Mouse (Mus musculus): Measurements from ENCODE around the gene Polr2b. TPM values are rescaled to one million over a fixed set of nuclear protein-coding genes. Genes with fewer than 3 reads are reported as not detected.

Gene Polr2b
- polyA plus RNA-seq, 1 experiment from 2014 or later, result 109 TPM

DNA sequence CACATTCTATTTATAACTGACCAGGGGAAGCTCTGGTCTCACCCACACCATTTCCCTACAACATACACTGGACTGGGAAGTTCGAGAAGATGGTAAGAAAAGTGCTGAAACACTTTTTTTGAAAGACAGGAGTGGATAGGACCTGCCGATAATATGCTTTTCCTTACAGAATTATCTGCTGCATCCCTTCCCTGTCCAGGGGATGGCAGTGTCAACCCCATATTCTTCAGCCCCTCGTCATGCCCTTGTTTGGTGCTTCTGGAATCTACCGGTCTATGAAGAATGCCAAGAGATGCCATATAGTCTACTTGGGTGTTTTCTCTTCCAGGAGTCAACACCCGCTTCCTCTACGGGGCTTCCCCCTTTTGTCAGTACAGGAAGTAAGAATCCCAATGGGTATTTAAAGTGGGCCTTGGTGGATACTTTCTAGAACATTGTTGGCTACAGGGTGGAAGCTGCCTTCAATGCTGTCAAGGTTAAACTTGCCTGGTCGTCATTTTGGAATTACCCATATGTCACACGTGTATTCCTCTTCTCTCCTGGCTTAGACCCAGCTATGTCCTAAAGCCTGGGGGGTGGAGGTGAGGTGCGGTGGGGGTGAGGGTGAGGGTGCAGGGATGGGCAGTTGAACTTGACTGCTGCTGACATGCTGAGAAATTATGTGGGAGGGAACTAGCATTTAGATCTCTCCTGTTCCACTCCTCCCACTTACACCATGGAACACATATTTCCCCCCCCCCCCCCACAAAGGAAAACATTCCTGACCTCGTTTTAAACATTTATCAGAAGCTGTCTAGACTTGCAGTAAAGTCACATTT is 76.9 kb downstream of the Polr2b start:
- no peaks in the 10 kb centered on the region for H3K4me1 ChIP-seq (ENCODE audit: control insufficient read depth, insufficient read depth, low read length)
- no peak overlapping the region for H3K4me3 ChIP-seq (ENCODE audit: low read depth, low read length)
- 73% methylated on average over 10 of the region's 10 CpGs for WGBS
- no peaks in the 10 kb centered on the region for H3K36me3 ChIP-seq (replicated peaks; ENCODE audit: control insufficient read depth, insufficient read depth, low read depth, low read length)
- DNase-seq (ENCODE audit: low spot score), result no peak
- no peaks in the 10 kb centered on the region for H3K27me3 ChIP-seq (ENCODE audit: control insufficient read depth, insufficient read depth, low read length)
- H3K9me3 ChIP-seq (replicated peaks; ENCODE audit: control insufficient read depth, low read length), result no peaks in the 10 kb centered on the region
- H3K27ac ChIP-seq (replicated peaks; ENCODE audit: low read depth, low read length), result no peak overlapping the region
- H3K9ac ChIP-seq (replicated peaks; ENCODE audit: low read length), result no peak overlapping the region
- no peak overlapping the region for H3K4me2 ChIP-seq (ENCODE audit: low read depth, low read length)
- no peak for ATAC-seq (replicated peaks; ENCODE audit: insufficient number of reproducible peaks, low FRiP score, low TSS enrichment, low read depth)

- no peaks in the 10 kb centered on the region for H3K36me3 ChIP-seq (replicated peaks; ENCODE audit: control insufficient read depth, insufficient read depth, low read depth, low read length)
- no peak for DNase-seq (ENCODE audit: low spot score)
- no peaks in the 10 kb centered on the region for H3K9me3 ChIP-seq (replicated peaks; ENCODE audit: control insufficient read depth, low read length)
- H3K4me2 ChIP-seq (ENCODE audit: low read depth, low read length), result no peak overlapping the region
- no peak for ATAC-seq (replicated peaks; ENCODE audit: insufficient number of reproducible peaks, low FRiP score, low TSS enrichment, low read depth)
- H3K27me3 ChIP-seq (ENCODE audit: control insufficient read depth, insufficient read depth, low read length), result no peaks in the 10 kb centered on the region
- no peak overlapping the region for H3K9ac ChIP-seq (replicated peaks; ENCODE audit: low read length)
- H3K4me3 ChIP-seq (ENCODE audit: low read depth, low read length), result no peak overlapping the region
- WGBS, result 71% methylated on average over 8 of the region's 8 CpGs
- no peaks in the 10 kb centered on the region for H3K4me1 ChIP-seq (ENCODE audit: control insufficient read depth, insufficient read depth, low read length)
- H3K27ac ChIP-seq (replicated peaks; ENCODE audit: low read depth, low read length), result no peak overlapping the region
Observed at GRCm38 (mm10) chr5:77387414-77387704, 77.4 kb downstream of the Polr2b start.

GRCm38 (mm10) chr5:77388359-77388758 is 78.4 kb downstream of the Polr2b start:
- H3K27ac ChIP-seq (replicated peaks; ENCODE audit: low read depth, low read length), result no peak overlapping the region
- no peak overlapping the region for H3K4me2 ChIP-seq (ENCODE audit: low read depth, low read length)
- no peaks in the 10 kb centered on the region for H3K27me3 ChIP-seq (ENCODE audit: control insufficient read depth, insufficient read depth, low read length)
- no peak overlapping the region for H3K9ac ChIP-seq (replicated peaks; ENCODE audit: low read length)
- no peak overlapping the region for H3K4me3 ChIP-seq (ENCODE audit: low read depth, low read length)
- no peaks in the 10 kb centered on the region for H3K4me1 ChIP-seq (ENCODE audit: control insufficient read depth, insufficient read depth, low read length)
- 81% methylated on average over 6 of the region's 6 CpGs for WGBS
- no peaks in the 10 kb centered on the region for H3K36me3 ChIP-seq (replicated peaks; ENCODE audit: control insufficient read depth, insufficient read depth, low read depth, low read length)
- no peak for DNase-seq (ENCODE audit: low spot score)
- H3K9me3 ChIP-seq (replicated peaks; ENCODE audit: control insufficient read depth, low read length), result no peaks in the 10 kb centered on the region
- ATAC-seq (replicated peaks; ENCODE audit: insufficient number of reproducible peaks, low FRiP score, low TSS enrichment, low read depth), result no peak

DNA sequence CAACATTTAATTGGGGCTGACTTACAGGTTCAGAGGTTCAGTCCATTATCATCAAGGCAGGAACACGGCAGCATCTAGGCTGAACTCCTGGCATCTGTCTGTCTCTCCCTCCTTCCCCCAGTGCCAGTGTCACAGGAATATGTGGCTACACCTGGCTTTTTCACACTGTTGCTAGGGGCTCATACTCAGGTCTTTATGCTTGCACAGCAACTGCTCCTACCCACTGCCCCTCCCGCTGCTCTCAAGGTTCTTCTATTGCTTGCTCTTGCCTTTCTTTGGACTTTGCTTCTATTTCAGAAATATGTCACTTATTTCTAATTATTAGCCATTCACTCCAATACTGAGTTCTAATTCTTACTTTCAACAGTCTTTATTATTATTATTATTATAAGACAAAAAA is 80.3 kb downstream of the Polr2b start:
- Histone ChIP-seq H3K4me3 (ENCODE audit: low read depth, low read length) (no peak overlapping the region), H3K9ac (replicated peaks; ENCODE audit: low read length) (no peak overlapping the region), H3K27ac (replicated peaks; ENCODE audit: low read depth, low read length) (no peak overlapping the region), H3K36me3 (replicated peaks; ENCODE audit: control insufficient read depth, insufficient read depth, low read depth, low read length) (no peaks in the 10 kb centered on the region), H3K4me2 (ENCODE audit: low read depth, low read length) (no peak overlapping the region), H3K4me1 (ENCODE audit: control insufficient read depth, insufficient read depth, low read length) (no peaks in the 10 kb centered on the region), H3K9me3 (replicated peaks; ENCODE audit: control insufficient read depth, low read length) (no peaks in the 10 kb centered on the region), H3K27me3 (ENCODE audit: control insufficient read depth, insufficient read depth, low read length) (no peaks in the 10 kb centered on the region)
- WGBS, result 83% methylated on average over 2 of the region's 2 CpGs
- DNase-seq (ENCODE audit: low spot score), result no peak
- no peak for ATAC-seq (replicated peaks; ENCODE audit: insufficient number of reproducible peaks, low FRiP score, low TSS enrichment, low read depth)

- H3K27ac ChIP-seq (replicated peaks; ENCODE audit: low read depth, low read length), result no peak overlapping the region
- no peaks in the 10 kb centered on the region for H3K36me3 ChIP-seq (replicated peaks; ENCODE audit: control insufficient read depth, insufficient read depth, low read depth, low read length)
- no peak overlapping the region for H3K4me3 ChIP-seq (ENCODE audit: low read depth, low read length)
- H3K9ac ChIP-seq (replicated peaks; ENCODE audit: low read length), result no peak overlapping the region
- no peaks in the 10 kb centered on the region for H3K9me3 ChIP-seq (replicated peaks; ENCODE audit: control insufficient read depth, low read length)
- ATAC-seq (replicated peaks; ENCODE audit: insufficient number of reproducible peaks, low FRiP score, low TSS enrichment, low read depth) (no peak), DNase-seq (ENCODE audit: low spot score) (no peak)
- H3K4me1 ChIP-seq (ENCODE audit: control insufficient read depth, insufficient read depth, low read length), result no peaks in the 10 kb centered on the region
- H3K4me2 ChIP-seq (ENCODE audit: low read depth, low read length), result no peak overlapping the region
- H3K27me3 ChIP-seq (ENCODE audit: control insufficient read depth, insufficient read depth, low read length), result no peaks in the 10 kb centered on the region
- WGBS, result 92% methylated on average over 10 of the region's 10 CpGs
Observed at GRCm38 (mm10) chr5:77393094-77393619, 83.2 kb downstream of the Polr2b start.

GRCm38 (mm10) chr5:77393990-77394618 is 84.2 kb downstream of the Polr2b start:
- Histone ChIP-seq H3K36me3 (replicated peaks; ENCODE audit: control insufficient read depth, insufficient read depth, low read depth, low read length) (no peaks in the 10 kb centered on the region), H3K9me3 (replicated peaks; ENCODE audit: control insufficient read depth, low read length) (no peaks in the 10 kb centered on the region), H3K4me1 (ENCODE audit: control insufficient read depth, insufficient read depth, low read length) (no peaks in the 10 kb centered on the region), H3K9ac (replicated peaks; ENCODE audit: low read length) (no peak overlapping the region), H3K27me3 (ENCODE audit: control insufficient read depth, insufficient read depth, low read length) (no peaks in the 10 kb centered on the region), H3K27ac (replicated peaks; ENCODE audit: low read depth, low read length) (no peak overlapping the region), H3K4me3 (ENCODE audit: low read depth, low read length) (no peak overlapping the region), H3K4me2 (ENCODE audit: low read depth, low read length) (no peak overlapping the region)
- 70% methylated on average over 9 of the region's 9 CpGs for WGBS
- ATAC-seq (replicated peaks; ENCODE audit: insufficient number of reproducible peaks, low FRiP score, low TSS enrichment, low read depth) (no peak), DNase-seq (ENCODE audit: low spot score) (no peak)

- Histone ChIP-seq H3K27me3 (ENCODE audit: control insufficient read depth, insufficient read depth, low read length) (no peaks in the 10 kb centered on the region), H3K36me3 (replicated peaks; ENCODE audit: control insufficient read depth, insufficient read depth, low read depth, low read length) (no peaks in the 10 kb centered on the region), H3K4me2 (ENCODE audit: low read depth, low read length) (no peak overlapping the region), H3K4me1 (ENCODE audit: control insufficient read depth, insufficient read depth, low read length) (no peaks in the 10 kb centered on the region), H3K27ac (replicated peaks; ENCODE audit: low read depth, low read length) (no peak overlapping the region), H3K9me3 (replicated peaks; ENCODE audit: control insufficient read depth, low read length) (no peaks in the 10 kb centered on the region), H3K9ac (replicated peaks; ENCODE audit: low read length) (no peak overlapping the region), H3K4me3 (ENCODE audit: low read depth, low read length) (no peak overlapping the region)
- ATAC-seq (replicated peaks; ENCODE audit: insufficient number of reproducible peaks, low FRiP score, low TSS enrichment, low read depth) (no peak), DNase-seq (ENCODE audit: low spot score) (no peak)
- WGBS, result 71% methylated on average over 14 of the region's 14 CpGs
Observed at GRCm38 (mm10) chr5:77398285-77399057, 88.5 kb downstream of the Polr2b start.
